Mouse (Mus musculus) lung, postnatal 0 days (tissue): Measurements from ENCODE around the gene Kifc3.

Experiments
- CTCF ChIP-seq: IDR thresholded peaks from 2 replicates; pipeline ENCODE4 v1.5.1; 2016; ENCODE audit warnings: antibody characterized with exemption, mild to moderate bottlenecking
- EP300 ChIP-seq: IDR thresholded peaks from 2 replicates; pipeline ENCODE4 v1.6.1; 2016; ENCODE audit warnings: antibody characterized with exemption, mild to moderate bottlenecking, control low read depth

DNA sequence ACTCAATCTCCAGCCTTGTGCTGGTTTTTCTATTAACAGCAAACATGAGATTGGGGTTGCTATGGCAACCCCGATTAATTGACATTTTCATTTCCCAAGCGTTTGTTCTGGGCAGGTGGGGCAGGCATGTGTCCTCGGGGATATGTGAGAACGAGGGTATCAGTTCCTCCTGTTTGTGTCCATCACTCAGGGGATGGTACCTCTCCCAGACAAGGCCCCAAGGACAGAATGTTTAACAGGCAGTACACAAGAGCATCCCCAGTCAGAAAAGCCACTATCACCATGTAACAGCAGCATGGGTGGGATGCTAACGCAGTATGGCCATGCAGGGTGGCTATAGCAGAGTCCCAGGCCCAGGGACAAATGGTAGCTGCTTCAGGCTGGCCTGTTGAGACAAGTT, 27.3 kb downstream of the Kifc3 start:
- no peak for TF ChIP-seq EP300
- no peak for TF ChIP-seq CTCF
